Mouse (Mus musculus): ENCODE measurements around the gene Tmem136.

- TF ChIP-seq CTCF (IDR thresholded peaks at IDR 0.05; ENCODE audit: low read depth) (no peak), EP300 (IDR thresholded peaks at IDR 0.05; ENCODE audit: low read depth) (no peak)
Observed at GRCm38 (mm10) chr9:43133525-43133924, 17.2 kb upstream of the Tmem136 start.
